Mouse (Mus musculus) testis, adult 2 months (tissue): ENCODE data around the gene Dnajb7. TPM values are rescaled to one million over a fixed set of nuclear protein-coding genes. Genes with fewer than 3 reads are reported as not detected.
"Not testable (repeated sequence)": the region's sequence is repeated elsewhere in the genome, so short reads cannot be mapped to it uniquely, and the experiment has no call there.

Experiments used
- H3K27ac ChIP-seq: fragments of 200-500 bp; 2 replicates; pipeline ENCODE4 v1.5.1; 2012; ENCODE audit warnings: low read depth, low read length; ENCODE audit not compliant: control insufficient read depth, insufficient read depth
- H3K27me3 ChIP-seq: fragments of 200-500 bp; 2 replicates; pipeline ENCODE4 v1.6.1; 2012; ENCODE audit warnings: mild to moderate bottlenecking, low read length, moderate library complexity; ENCODE audit not compliant: control insufficient read depth, insufficient read depth
- H3K36me3 ChIP-seq: fragments of 200-500 bp; 2 replicates; pipeline ENCODE4 v1.6.1; 2012; ENCODE audit warnings: mild to moderate bottlenecking, low read length; ENCODE audit not compliant: control insufficient read depth, insufficient read depth
- H3K4me1 ChIP-seq: fragments of 200-500 bp; 2 replicates; pipeline ENCODE4 v1.6.1; 2012; ENCODE audit warnings: low read length; ENCODE audit not compliant: control insufficient read depth, insufficient read depth
- H3K4me3 ChIP-seq: fragments of 200-500 bp; 2 replicates; pipeline ENCODE4 v1.5.1; 2012; ENCODE audit warnings: low read depth, mild to moderate bottlenecking, low read length, moderate library complexity, mixed read lengths; ENCODE audit not compliant: control insufficient read depth
- CTCF ChIP-seq: fragments of 200-500 bp; IDR thresholded peaks from 2 replicates; pipeline ENCODE4 v1.5.1; 2012; ENCODE audit warnings: low read depth, mild to moderate bottlenecking, inconsistent platforms, low read length, moderate library complexity; ENCODE audit not compliant: control insufficient read depth, insufficient read depth, insufficient replicate concordance
- POLR2A ChIP-seq: fragments of 200-500 bp; IDR thresholded peaks from 2 replicates; pipeline ENCODE4 v1.6.1; 2012; ENCODE audit warnings: low read depth, mild to moderate bottlenecking, inconsistent platforms, low read length, moderate library complexity; ENCODE audit not compliant: control insufficient read depth
- polyA plus RNA-seq: library from polyadenylated mRNA; depleted of rRNA; stranded (reverse); fragments of >200 nt; gene quantifications from 2 replicates; pipeline ENCODE4 v1.2.3, GENCODE M21; 2012

The Dnajb7 gene
- polyA plus RNA-seq, 1 experiment, result 75.2 TPM

- TF ChIP-seq POLR2A (no peak), CTCF (no peak)
- peaks cover 2% of the 10 kb centered on the region; the same call in 1 of the 2 replicates for H3K4me1 ChIP-seq
- no peaks in the 10 kb centered on the region for H3K27me3 ChIP-seq
Measured at GRCm38 (mm10) chr15:81421454-81421853, 13.4 kb upstream of the Dnajb7 start.

GRCm38 (mm10) chr15:81418065-81418464 is 10.0 kb upstream of the Dnajb7 start:
- Histone ChIP-seq H3K36me3 (no peaks in the 10 kb centered on the region; the same call in 1 of the 2 replicates), H3K4me1 (peaks cover 2% of the 10 kb centered on the region; the same call in 1 of the 2 replicates), H3K27ac (no peak overlapping the region), H3K27me3 (no peaks in the 10 kb centered on the region), H3K4me3 (no peak overlapping the region)
- TF ChIP-seq POLR2A (no peak), CTCF (no peak)

More at GRCm38 (mm10) chr15:81421454-81421853, 13.4 kb upstream of the Dnajb7 start:
- Histone ChIP-seq H3K4me3 (no peak overlapping the region), H3K27ac (no peak overlapping the region), H3K36me3 (no peaks in the 10 kb centered on the region)

GRCm38 (mm10) chr15:81416763-81417310 is 8.7 kb upstream of the Dnajb7 start:
- H3K4me3 ChIP-seq, result peak overlapping the region; percentile 50; the same call in 1 of the 2 replicates
- H3K4me1 ChIP-seq, H3K36me3 ChIP-seq, H3K27ac ChIP-seq, H3K27me3 ChIP-seq: not testable (repeated sequence)

- no peak for TF ChIP-seq CTCF
- no peak for TF ChIP-seq POLR2A
- no peak overlapping the region for H3K27ac ChIP-seq
- H3K4me1 ChIP-seq, result no peaks in the 10 kb centered on the region
- peak overlapping the region; percentile 56; the same call in 1 of the 2 replicates for H3K4me3 ChIP-seq
- H3K36me3 ChIP-seq, result no peaks in the 10 kb centered on the region
- H3K27me3 ChIP-seq, result no peaks in the 10 kb centered on the region
Measured at GRCm38 (mm10) chr15:81405008-81405407, 3.1 kb downstream of the Dnajb7 start.

- Histone ChIP-seq H3K4me1 (no peaks in the 10 kb centered on the region; the same call in 1 of the 2 replicates), H3K27ac (peak within 1 kb of the TSS; percentile 100), H3K4me3 (peak within 1 kb of the TSS; percentile 98), H3K27me3 (no peaks in the 10 kb centered on the region), H3K36me3 (no peaks in the 10 kb centered on the region; the same call in 1 of the 2 replicates)
- TF ChIP-seq POLR2A, result peak; percentile 80
- TF ChIP-seq CTCF, result no peak
Measured at GRCm38 (mm10) chr15:81399638-81400315, 8.3 kb downstream of the Dnajb7 start, which contains the start of the genes St13 and Xpnpep3. Gene St13, minus strand, starts transcription at chr15:81400077. Gene Xpnpep3, plus strand, starts transcription at chr15:81400138.

GRCm38 (mm10) chr15:81399297-81399637 is 8.8 kb downstream of the Dnajb7 start:
- TF ChIP-seq POLR2A (no peak; the same call in 1 of the 2 replicates), CTCF (no peak)
- Histone ChIP-seq H3K27ac (peak overlapping the region; percentile 100), H3K27me3 (no peaks in the 10 kb centered on the region), H3K36me3 (no peaks in the 10 kb centered on the region; the same call in 1 of the 2 replicates), H3K4me3 (peak overlapping the region; percentile 98), H3K4me1 (no peaks in the 10 kb centered on the region; the same call in 1 of the 2 replicates)

- no peaks in the 10 kb centered on the region; the same call in 1 of the 2 replicates for H3K36me3 ChIP-seq
- no peaks in the 10 kb centered on the region; the same call in 1 of the 2 replicates for H3K4me1 ChIP-seq
- TF ChIP-seq CTCF, result no peak
- no peaks in the 10 kb centered on the region for H3K27me3 ChIP-seq
- H3K27ac ChIP-seq, result no peak overlapping the region
- H3K4me3 ChIP-seq, result no peak overlapping the region; the same call in 1 of the 2 replicates
Measured at GRCm38 (mm10) chr15:81398189-81398588, 9.9 kb downstream of the Dnajb7 start.
